Mouse (Mus musculus) Muller cell, postnatal 12 days (primary cell): ENCODE measurements around the gene Hspg2.

Source experiments
- DNase-seq: peaks from one replicate; pipeline ENCODE4 v3.0.0-alpha.2; 2015; ENCODE audit errors: inconsistent ontology term

Hspg2 gene

GRCm38 (mm10) chr4:137461217-137461616 lies 7.4 kb upstream of the Hspg2 start:
- DNase-seq = no peak

GRCm38 (mm10) chr4:137461981-137462690 lies 6.4 kb upstream of the Hspg2 start:
- DNase-seq = no peak

GRCm38 (mm10) chr4:137465125-137465787 lies 3.3 kb upstream of the Hspg2 start:
- DNase-seq = no peak

- no peak for DNase-seq
Measured at GRCm38 (mm10) chr4:137466991-137467390, 1.6 kb upstream of the Hspg2 start.

GRCm38 (mm10) chr4:137467525-137467924 lies 1.0 kb upstream of the Hspg2 start:
- DNase-seq = no peak

- DNase-seq = peak; percentile 66
Measured at GRCm38 (mm10) chr4:137469081-137469844, 694 bp downstream of the Hspg2 start.

GRCm38 (mm10) chr4:137469845-137470692 lies 1.5 kb downstream of the Hspg2 start:
- peak; percentile 80 for DNase-seq

GRCm38 (mm10) chr4:137470701-137471317 lies 2.2 kb downstream of the Hspg2 start:
- no peak for DNase-seq

GRCm38 (mm10) chr4:137471326-137471725 lies 2.8 kb downstream of the Hspg2 start:
- no peak for DNase-seq

- no peak for DNase-seq
Measured at GRCm38 (mm10) chr4:137473240-137473639, 4.7 kb downstream of the Hspg2 start.

- peak; percentile 87 for DNase-seq
Measured at GRCm38 (mm10) chr4:137473701-137474388, 5.3 kb downstream of the Hspg2 start.

- no peak for DNase-seq
Measured at GRCm38 (mm10) chr4:137474694-137475093, 6.1 kb downstream of the Hspg2 start.

- no peak for DNase-seq
Measured at GRCm38 (mm10) chr4:137475271-137476050, 6.9 kb downstream of the Hspg2 start.

GRCm38 (mm10) chr4:137476065-137476760 lies 7.6 kb downstream of the Hspg2 start:
- DNase-seq = peak; percentile 43

- peak; percentile 88 for DNase-seq
Measured at GRCm38 (mm10) chr4:137476761-137477237, 8.2 kb downstream of the Hspg2 start.

- no peak for DNase-seq
Measured at GRCm38 (mm10) chr4:137477611-137478010, 9.0 kb downstream of the Hspg2 start.

- no peak for DNase-seq
Measured at GRCm38 (mm10) chr4:137478306-137478705, 9.7 kb downstream of the Hspg2 start.

GRCm38 (mm10) chr4:137479757-137480156 lies 11.2 kb downstream of the Hspg2 start:
- no peak for DNase-seq
